Mouse (Mus musculus): ENCODE data around the gene Mlec. TPM values are rescaled to one million over a fixed set of nuclear protein-coding genes. Genes with fewer than 3 reads are reported as not detected.

Mlec gene
- polyA plus RNA-seq, 1 experiment from 2014 or later, result 25.3 TPM

DNA sequence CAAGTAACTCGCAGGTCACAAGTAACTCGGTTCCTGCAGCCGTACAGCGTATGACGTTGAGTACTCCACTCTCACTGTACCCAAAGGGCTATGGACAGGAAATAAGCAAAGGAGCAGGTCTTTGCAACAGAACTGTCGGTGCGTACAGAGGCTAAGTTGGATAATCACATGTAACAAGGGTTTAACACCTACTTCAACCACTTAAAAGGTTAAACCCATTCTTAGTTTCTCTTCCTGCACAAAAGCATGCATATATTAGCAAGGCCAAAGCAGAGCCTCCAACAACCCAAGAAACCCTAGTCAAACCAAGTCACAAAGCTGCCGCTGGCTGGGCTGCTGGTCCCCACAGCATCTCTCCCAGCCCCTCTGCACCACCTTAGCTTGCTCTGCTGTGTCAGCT, 25.5 kb downstream of the Mlec start:
- peak overlapping the region; percentile 40; the same call in 1 of the 2 replicates for H3K9ac ChIP-seq (replicated peaks)
- ATAC-seq, result no peak
- peak overlapping the region; percentile 8; the same call in 1 of the 2 replicates for H3K4me3 ChIP-seq (replicated peaks)
- H3K27me3 ChIP-seq, result no peaks in the 10 kb centered on the region
- H3K4me2 ChIP-seq (replicated peaks), result peak overlapping the region; percentile 75
- 89% methylated on average over 8 of the region's 8 CpGs for WGBS
- peaks cover 32% of the 10 kb centered on the region for H3K36me3 ChIP-seq
- H3K27ac ChIP-seq, result no peak overlapping the region
- H3K4me1 ChIP-seq (replicated peaks), result peaks cover 20% of the 10 kb centered on the region
- H3K9me3 ChIP-seq, result no peaks in the 10 kb centered on the region

- no peak overlapping the region for H3K4me3 ChIP-seq (replicated peaks)
- H3K4me1 ChIP-seq (replicated peaks), result peaks cover 35% of the 10 kb centered on the region
- no peak overlapping the region for H3K4me2 ChIP-seq (replicated peaks)
- H3K27me3 ChIP-seq, result no peaks in the 10 kb centered on the region
- peaks cover 58% of the 10 kb centered on the region for H3K36me3 ChIP-seq
- WGBS, result 89% methylated on average over 6 of the region's 6 CpGs
- no peak overlapping the region for H3K9ac ChIP-seq (replicated peaks)
- H3K9me3 ChIP-seq, result no peaks in the 10 kb centered on the region
- H3K27ac ChIP-seq, result no peak overlapping the region
- ATAC-seq, result no peak
Measured at GRCm38 (mm10) chr5:115129328-115129727, 28.7 kb downstream of the Mlec start.

GRCm38 (mm10) chr5:115127421-115128179, 30.4 kb downstream of the Mlec start:
- peaks cover 18% of the 10 kb centered on the region for H3K4me1 ChIP-seq (replicated peaks)
- peaks cover 73% of the 10 kb centered on the region for H3K36me3 ChIP-seq
- H3K4me2 ChIP-seq (replicated peaks), result no peak overlapping the region
- no peaks in the 10 kb centered on the region for H3K27me3 ChIP-seq
- no peak for ATAC-seq
- H3K9me3 ChIP-seq, result no peaks in the 10 kb centered on the region
- no peak overlapping the region for H3K27ac ChIP-seq
- H3K4me3 ChIP-seq (replicated peaks), result no peak overlapping the region
- H3K9ac ChIP-seq (replicated peaks), result no peak overlapping the region
- 93% methylated on average over 22 of the region's 22 CpGs for WGBS

- no peak for ATAC-seq
- H3K9me3 ChIP-seq, result no peaks in the 10 kb centered on the region
- H3K4me2 ChIP-seq (replicated peaks), result no peak overlapping the region
- peaks cover 15% of the 10 kb centered on the region for H3K4me1 ChIP-seq (replicated peaks)
- H3K9ac ChIP-seq (replicated peaks), result no peak overlapping the region
- peaks cover 77% of the 10 kb centered on the region for H3K36me3 ChIP-seq
- H3K4me3 ChIP-seq (replicated peaks), result no peak overlapping the region
- H3K27me3 ChIP-seq, result no peaks in the 10 kb centered on the region
- WGBS, result 91% methylated on average over 27 of the region's 28 CpGs
- H3K27ac ChIP-seq, result no peak overlapping the region
Measured at GRCm38 (mm10) chr5:115126578-115127312, 31.2 kb downstream of the Mlec start.

- peak overlapping the region; percentile 5; the same call in 1 of the 2 replicates for H3K9ac ChIP-seq (replicated peaks)
- no peaks in the 10 kb centered on the region for H3K9me3 ChIP-seq
- no peak overlapping the region for H3K4me2 ChIP-seq (replicated peaks)
- peak overlapping the region; percentile 52 for H3K27ac ChIP-seq
- H3K4me3 ChIP-seq (replicated peaks), result no peak overlapping the region
- peaks cover 15% of the 10 kb centered on the region for H3K4me1 ChIP-seq (replicated peaks)
- H3K27me3 ChIP-seq, result no peaks in the 10 kb centered on the region
- WGBS, result 25% methylated on average over 24 of the region's 24 CpGs
- peaks cover 74% of the 10 kb centered on the region for H3K36me3 ChIP-seq
- peak; percentile 76 for ATAC-seq
Measured at GRCm38 (mm10) chr5:115125211-115125871, 32.6 kb downstream of the Mlec start.

DNA sequence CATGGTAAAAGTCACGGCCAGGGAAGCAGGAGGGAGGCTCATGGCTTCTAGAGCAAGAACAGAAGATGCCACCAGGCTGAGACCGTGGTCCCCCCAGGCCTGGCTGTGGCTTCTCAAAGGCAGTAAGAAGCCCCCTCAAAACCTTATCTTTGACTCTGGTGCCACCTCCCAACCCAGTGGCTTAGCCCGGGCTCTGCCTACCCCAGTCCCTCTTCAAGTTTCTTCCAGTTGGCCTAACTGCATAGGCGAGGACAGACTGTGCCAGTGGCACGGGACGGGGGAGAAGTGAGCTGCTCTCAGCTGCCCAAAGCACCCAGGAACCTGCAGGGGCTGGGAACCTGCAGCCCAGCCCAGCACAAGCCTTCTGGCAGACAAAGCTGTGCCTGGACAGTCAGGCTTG, 33.3 kb downstream of the Mlec start:
- no peak overlapping the region for H3K4me2 ChIP-seq (replicated peaks)
- WGBS, result 89% methylated on average over 6 of the region's 6 CpGs
- H3K36me3 ChIP-seq, result peaks cover 67% of the 10 kb centered on the region
- no peak overlapping the region for H3K9ac ChIP-seq (replicated peaks)
- H3K4me3 ChIP-seq (replicated peaks), result no peak overlapping the region
- peaks cover 15% of the 10 kb centered on the region for H3K4me1 ChIP-seq (replicated peaks)
- H3K9me3 ChIP-seq, result no peaks in the 10 kb centered on the region
- ATAC-seq, result 0 out of 2 replicates have a peak, but pooled peaks have one; percentile 21
- H3K27me3 ChIP-seq, result no peaks in the 10 kb centered on the region
- H3K27ac ChIP-seq, result no peak overlapping the region

DNA sequence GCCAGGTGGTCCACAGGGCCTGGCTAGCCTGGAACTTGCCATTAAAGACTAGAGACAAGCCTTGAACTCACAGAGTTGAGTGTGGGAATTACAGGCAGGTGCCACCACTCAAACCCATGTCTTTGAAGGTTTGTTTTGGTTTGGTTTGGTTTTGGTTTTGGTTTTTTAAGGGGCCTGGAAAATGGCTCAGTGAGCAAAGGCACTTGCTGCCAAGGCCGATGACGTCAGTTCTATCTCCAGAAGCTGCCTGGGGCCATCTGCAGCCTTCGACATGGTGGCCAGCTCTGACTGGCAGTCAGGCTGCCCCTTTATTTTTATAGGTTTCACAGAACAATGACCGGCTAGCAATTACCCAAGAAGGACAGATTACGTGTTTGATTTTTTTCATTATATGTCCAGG, 37.0 kb downstream of the Mlec start:
- no peaks in the 10 kb centered on the region for H3K9me3 ChIP-seq
- H3K9ac ChIP-seq (replicated peaks), result no peak overlapping the region
- no peak overlapping the region for H3K4me2 ChIP-seq (replicated peaks)
- no peak overlapping the region for H3K4me3 ChIP-seq (replicated peaks)
- no peak overlapping the region for H3K27ac ChIP-seq
- 89% methylated on average over 5 of the region's 5 CpGs for WGBS
- peaks cover 43% of the 10 kb centered on the region for H3K36me3 ChIP-seq
- peaks cover 27% of the 10 kb centered on the region for H3K4me1 ChIP-seq (replicated peaks)
- H3K27me3 ChIP-seq, result no peaks in the 10 kb centered on the region
- no peak for ATAC-seq

- Histone ChIP-seq H3K27ac (peak within 1 kb of the TSS; percentile 30; the same call in 1 of the 2 replicates), H3K9ac (replicated peaks) (peak within 1 kb of the TSS; percentile 81)
- under 1% methylated on average over 34 of the region's 39 CpGs for WGBS
Measured at GRCm38 (mm10) chr5:115118961-115119570, 38.9 kb downstream of the Mlec start, which contains the start of gene Acads. Gene Acads (minus strand): TSS chr5:115119346.

DNA sequence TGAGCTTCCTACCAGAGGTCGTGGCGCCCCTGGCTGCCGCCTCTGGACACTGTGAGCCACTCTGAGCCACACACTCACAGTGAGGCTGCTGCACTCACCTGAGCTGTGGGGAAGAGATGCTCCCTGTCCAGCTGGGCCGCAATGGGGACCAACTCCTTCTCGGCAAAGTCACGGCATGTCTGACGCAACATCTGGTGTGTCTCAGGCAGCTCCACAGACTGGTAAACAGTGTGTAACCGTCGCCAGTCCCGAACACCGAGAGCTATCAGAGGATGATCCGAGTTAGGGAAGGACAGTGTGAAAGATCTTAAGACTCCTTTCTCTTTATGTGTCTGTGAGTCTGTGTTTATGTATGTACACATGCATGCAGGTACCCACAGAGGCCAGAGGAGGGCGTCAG, 40.5 kb downstream of the Mlec start:
- Histone ChIP-seq H3K4me3 (replicated peaks) (no peak overlapping the region), H3K4me1 (replicated peaks) (peaks cover 14% of the 10 kb centered on the region), H3K27ac (no peak overlapping the region), H3K36me3 (peaks cover 40% of the 10 kb centered on the region), H3K9me3 (no peaks in the 10 kb centered on the region), H3K9ac (replicated peaks) (no peak overlapping the region), H3K27me3 (no peaks in the 10 kb centered on the region), H3K4me2 (replicated peaks) (no peak overlapping the region)
- no peak for ATAC-seq
- WGBS, result 97% methylated on average over 13 of the region's 13 CpGs

More at GRCm38 (mm10) chr5:115118961-115119570, 38.9 kb downstream of the Mlec start, which contains the start of gene Acads:
- peak; percentile 91 for ATAC-seq
- Histone ChIP-seq H3K4me3 (replicated peaks) (peak within 1 kb of the TSS; percentile 66), H3K4me2 (replicated peaks) (peak within 1 kb of the TSS; percentile 79), H3K9me3 (no peaks in the 10 kb centered on the region), H3K27me3 (no peaks in the 10 kb centered on the region), H3K4me1 (replicated peaks) (peaks cover 14% of the 10 kb centered on the region), H3K36me3 (peaks cover 45% of the 10 kb centered on the region)

- H3K36me3 ChIP-seq, result peaks cover 47% of the 10 kb centered on the region
- H3K9me3 ChIP-seq, result no peaks in the 10 kb centered on the region
- H3K9ac ChIP-seq (replicated peaks), result no peak overlapping the region
- H3K4me3 ChIP-seq (replicated peaks), result no peak overlapping the region
- no peak for ATAC-seq
- no peak overlapping the region for H3K4me2 ChIP-seq (replicated peaks)
- H3K27ac ChIP-seq, result no peak overlapping the region
- WGBS, result 83% methylated on average over 3 of the region's 3 CpGs
- H3K27me3 ChIP-seq, result no peaks in the 10 kb centered on the region
- H3K4me1 ChIP-seq (replicated peaks), result peaks cover 14% of the 10 kb centered on the region
Measured at GRCm38 (mm10) chr5:115116426-115116825, 41.6 kb downstream of the Mlec start.

DNA sequence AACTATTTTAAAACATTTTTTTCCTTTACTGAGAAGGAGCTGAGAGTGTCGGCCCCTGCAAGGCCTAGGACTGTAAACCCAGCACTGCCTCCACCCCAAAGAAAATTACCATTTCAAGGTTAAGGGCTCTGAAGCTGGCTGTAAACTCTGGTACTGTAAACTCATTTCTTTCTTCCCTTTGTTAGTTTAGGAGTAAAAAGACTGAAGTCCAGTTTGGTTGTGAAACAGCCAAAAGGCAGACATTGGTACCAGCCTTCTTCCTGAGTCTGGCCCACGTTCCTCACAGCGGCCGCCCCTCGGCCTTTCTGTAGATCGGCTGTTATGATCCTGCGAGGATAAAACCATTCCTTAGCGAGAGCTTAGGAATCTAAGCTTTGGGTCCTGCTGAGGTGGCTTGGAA, 43.5 kb downstream of the Mlec start:
- no peak overlapping the region for H3K9ac ChIP-seq (replicated peaks)
- H3K4me2 ChIP-seq (replicated peaks), result no peak overlapping the region
- H3K9me3 ChIP-seq, result no peaks in the 10 kb centered on the region
- H3K36me3 ChIP-seq, result peaks cover 52% of the 10 kb centered on the region
- peaks cover 26% of the 10 kb centered on the region for H3K4me1 ChIP-seq (replicated peaks)
- H3K27me3 ChIP-seq, result no peaks in the 10 kb centered on the region
- no peak for ATAC-seq
- no peak overlapping the region for H3K4me3 ChIP-seq (replicated peaks)
- H3K27ac ChIP-seq, result no peak overlapping the region
- 93% methylated on average over 8 of the region's 8 CpGs for WGBS

Data from midbrain, embryonic 13.5 days (tissue).